Mouse (Mus musculus) hindbrain, embryonic 14.5 days (tissue): ENCODE measurements at regions not wholly inside any gene's neighbourhood (a gene's known extent, or its start where the extent isn't known, plus 50 kb on each side); places are given as distances from the start of the nearest gene placed in this dataset.

Experiments used
- ATAC-seq: fragments of 200-750 bp; cut with Nextera tagmentation; 2 replicates; pipeline ENCODE4 v1.8.0; 2017; ENCODE audit warnings: moderate number of reproducible peaks, mild to moderate bottlenecking, moderate TSS enrichment, moderate library complexity; ENCODE audit not compliant: low FRiP score
- DNase-seq: peaks from one replicate; pipeline ENCODE4 v3.0.0-alpha.2; 2015; ENCODE audit warnings: low spot score
- H3K27ac ChIP-seq: fragments of 300-500 bp; sonication (generic); 2 replicates; pipeline ENCODE4 v1.5.1; 2014; ENCODE audit warnings: mild to moderate bottlenecking, moderate library complexity
- H3K27me3 ChIP-seq: fragments of 300-500 bp; sonication (generic); 2 replicates; pipeline ENCODE4 v1.6.1; 2014; ENCODE audit warnings: mild to moderate bottlenecking, low read length, mixed read lengths; ENCODE audit not compliant: control insufficient read depth, insufficient read depth
- H3K36me3 ChIP-seq: fragments of 300-500 bp; sonication (generic); replicated peaks from 2 replicates; pipeline ENCODE4 v1.6.1; 2014; ENCODE audit not compliant: control insufficient read depth, insufficient read depth
- H3K4me1 ChIP-seq: fragments of 300-500 bp; sonication (generic); replicated peaks from 2 replicates; pipeline ENCODE4 v1.6.1; 2014; ENCODE audit warnings: antibody characterized with exemption, low read length, mixed read lengths; ENCODE audit not compliant: control insufficient read depth, insufficient read depth
- H3K4me2 ChIP-seq: fragments of 300-500 bp; sonication (generic); replicated peaks from 2 replicates; pipeline ENCODE4 v1.6.1; 2014; ENCODE audit warnings: mild to moderate bottlenecking, moderate library complexity
- H3K4me3 ChIP-seq: fragments of 300-500 bp; sonication (generic); replicated peaks from 2 replicates; pipeline ENCODE4 v1.5.1; 2014; ENCODE audit warnings: mild to moderate bottlenecking, low read length
- H3K9ac ChIP-seq: fragments of 300-500 bp; sonication (generic); 2 replicates; pipeline ENCODE4 v1.6.1; 2014
- H3K9me3 ChIP-seq: fragments of 300-500 bp; sonication (generic); 2 replicates; pipeline ENCODE4 v1.6.1; 2016; ENCODE audit warnings: low read length; ENCODE audit not compliant: control insufficient read depth
- WGBS: fragments of 180-500 bp; shearing (Covaris S2); extraction: QIAGEN DNeasy Blood & Tissue Kit; methylation state at CpG from one replicate; pipeline ENCODE4 v1.1.7; 2014; 5-methylcytosine and 5-hydroxymethylcytosine counted together

GRCm38 (mm10) chr1:41166787-41167420 is 361.5 kb downstream of the Tmem182 start:
- 65% methylated on average over 4 of the region's 4 CpGs for WGBS
- H3K36me3 ChIP-seq, result no peaks in the 10 kb centered on the region
- no peak overlapping the region for H3K9ac ChIP-seq
- no peaks in the 10 kb centered on the region for H3K4me1 ChIP-seq
- H3K4me2 ChIP-seq, result no peak overlapping the region
- H3K27me3 ChIP-seq, result no peaks in the 10 kb centered on the region; the same call in 1 of the 2 replicates
- DNase-seq (no peak), ATAC-seq (peak; percentile 21; the same call in 1 of the 2 replicates)
- no peak overlapping the region for H3K27ac ChIP-seq
- no peaks in the 10 kb centered on the region for H3K9me3 ChIP-seq
- H3K4me3 ChIP-seq, result no peak overlapping the region

GRCm38 (mm10) chr1:41186991-41187390 is 381.6 kb downstream of the Tmem182 start:
- Histone ChIP-seq H3K9me3 (no peaks in the 10 kb centered on the region), H3K27me3 (no peaks in the 10 kb centered on the region), H3K4me3 (no peak overlapping the region), H3K36me3 (no peaks in the 10 kb centered on the region), H3K9ac (no peak overlapping the region), H3K4me2 (no peak overlapping the region), H3K27ac (no peak overlapping the region), H3K4me1 (0 out of 2 replicates have a peak, but pooled peaks cover 4% of the 10 kb centered on the region)
- DNase-seq (no peak), ATAC-seq (no peak)
- WGBS, result 95% methylated on average over 6 of the region's 6 CpGs

DNA sequence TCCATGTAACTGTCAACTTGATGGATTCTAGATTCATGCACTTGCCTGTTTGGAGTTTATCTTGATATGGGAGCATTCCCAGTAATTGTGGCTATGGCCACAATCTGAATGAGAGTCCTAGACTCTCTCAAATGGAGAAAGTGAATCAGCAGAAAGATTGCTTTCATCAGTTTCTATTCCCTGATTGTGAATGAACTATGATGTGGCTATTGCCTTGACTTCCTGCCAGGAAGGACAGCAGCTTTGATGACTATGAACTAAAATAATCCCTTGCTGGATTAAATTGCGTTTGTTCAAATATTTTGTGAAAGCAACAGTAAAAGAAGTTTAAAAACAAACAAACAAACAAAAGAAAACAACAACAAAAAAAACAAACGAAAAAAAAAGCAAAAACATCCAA is 407.5 kb downstream of the Tmem182 start:
- Histone ChIP-seq H3K9ac (no peak overlapping the region), H3K4me3 (no peak overlapping the region), H3K27me3 (no peaks in the 10 kb centered on the region), H3K4me1 (no peaks in the 10 kb centered on the region), H3K9me3 (0 out of 2 replicates have a peak, but pooled peaks cover 4% of the 10 kb centered on the region), H3K27ac (no peak overlapping the region), H3K36me3 (no peaks in the 10 kb centered on the region), H3K4me2 (no peak overlapping the region)
- ATAC-seq (no peak), DNase-seq (no peak)
- 81% methylated on average over 2 of the region's 2 CpGs for WGBS

DNA sequence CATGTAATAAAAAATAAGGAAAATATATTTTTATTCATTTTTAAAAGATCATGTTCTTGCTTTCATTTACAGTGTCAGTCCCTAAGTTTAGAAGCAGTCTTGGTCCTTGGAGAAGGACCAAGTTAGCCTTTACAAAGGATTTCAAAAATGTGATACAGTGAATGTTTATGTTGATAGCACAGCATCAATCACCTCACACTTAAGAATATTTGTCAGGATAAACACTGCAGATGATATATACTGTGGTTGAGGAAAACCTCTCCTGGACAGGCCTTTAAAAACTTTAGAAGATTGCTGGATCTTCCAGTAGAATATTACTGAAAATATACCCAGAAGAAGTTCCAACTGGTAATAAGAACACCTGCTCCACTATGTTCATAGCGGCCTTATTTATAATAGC is 420.4 kb downstream of the Tmem182 start:
- H3K27me3 ChIP-seq, result no peaks in the 10 kb centered on the region
- no peaks in the 10 kb centered on the region for H3K9me3 ChIP-seq
- ATAC-seq (no peak), DNase-seq (no peak)
- H3K9ac ChIP-seq, result no peak overlapping the region
- no peak overlapping the region for H3K4me2 ChIP-seq
- WGBS, result 94% methylated on average over 1 of the region's 1 CpGs
- no peaks in the 10 kb centered on the region for H3K36me3 ChIP-seq
- no peak overlapping the region for H3K27ac ChIP-seq
- no peak overlapping the region for H3K4me3 ChIP-seq
- no peaks in the 10 kb centered on the region for H3K4me1 ChIP-seq

- Histone ChIP-seq H3K4me2 (no peak overlapping the region), H3K4me1 (0 out of 2 replicates have a peak, but pooled peaks cover 3% of the 10 kb centered on the region), H3K9ac (no peak overlapping the region), H3K4me3 (no peak overlapping the region), H3K36me3 (no peaks in the 10 kb centered on the region), H3K9me3 (no peaks in the 10 kb centered on the region), H3K27ac (no peak overlapping the region), H3K27me3 (no peaks in the 10 kb centered on the region)
- ATAC-seq, result no peak
- DNase-seq, result no peak
- WGBS, result 87% methylated on average over 7 of the region's 7 CpGs
These were observed 429.9 kb downstream of the Tmem182 start for GRCm38 (mm10) chr1:41235335-41235734.

GRCm38 (mm10) chr1:41243000-41243399 is 437.6 kb downstream of the Tmem182 start:
- 36% methylated on average over 6 of the region's 6 CpGs for WGBS
- H3K27me3 ChIP-seq, result no peaks in the 10 kb centered on the region
- DNase-seq, result no peak

DNA sequence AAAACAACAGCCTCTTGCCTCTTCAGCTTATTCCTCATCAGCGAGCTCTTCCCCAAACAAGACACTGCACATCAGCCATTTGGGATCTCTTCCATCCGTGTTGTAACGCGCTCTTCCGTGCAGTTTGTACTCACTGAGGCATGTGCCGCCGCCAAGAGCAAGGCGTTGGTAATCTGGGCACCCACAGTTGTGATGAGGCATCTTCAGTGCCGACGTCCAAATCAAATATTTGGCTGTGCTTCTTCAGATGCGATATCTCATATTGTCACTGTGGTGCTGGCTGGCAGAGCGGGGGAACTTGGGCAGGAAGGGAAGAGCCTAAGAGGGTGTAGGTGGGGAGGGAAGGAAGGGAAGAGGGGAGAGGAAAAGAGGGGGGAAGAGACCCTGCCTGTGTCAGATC is 439.2 kb downstream of the Tmem182 start:
- WGBS, result 91% methylated on average over 12 of the region's 12 CpGs
- Histone ChIP-seq H3K27ac (no peak overlapping the region), H3K4me3 (no peak overlapping the region), H3K4me1 (0 out of 2 replicates have a peak, but pooled peaks cover 3% of the 10 kb centered on the region), H3K4me2 (no peak overlapping the region), H3K36me3 (no peaks in the 10 kb centered on the region), H3K27me3 (no peaks in the 10 kb centered on the region), H3K9ac (no peak overlapping the region), H3K9me3 (no peaks in the 10 kb centered on the region)
- DNase-seq, result no peak
- no peak for ATAC-seq

More at GRCm38 (mm10) chr1:41243000-41243399, 437.6 kb downstream of the Tmem182 start:
- Histone ChIP-seq H3K36me3 (no peaks in the 10 kb centered on the region), H3K9ac (no peak overlapping the region), H3K27ac (no peak overlapping the region), H3K4me1 (0 out of 2 replicates have a peak, but pooled peaks cover 3% of the 10 kb centered on the region), H3K4me3 (no peak overlapping the region), H3K4me2 (no peak overlapping the region), H3K9me3 (no peaks in the 10 kb centered on the region)
- no peak for ATAC-seq

GRCm38 (mm10) chr1:41264214-41264613 is 458.8 kb downstream of the Tmem182 start:
- ATAC-seq (no peak), DNase-seq (peak; percentile 58)
- 33% methylated on average over 10 of the region's 10 CpGs for WGBS
- Histone ChIP-seq H3K27me3 (no peaks in the 10 kb centered on the region), H3K4me1 (no peaks in the 10 kb centered on the region), H3K9ac (no peak overlapping the region), H3K36me3 (no peaks in the 10 kb centered on the region), H3K4me3 (no peak overlapping the region), H3K9me3 (no peaks in the 10 kb centered on the region), H3K4me2 (no peak overlapping the region), H3K27ac (no peak overlapping the region)

- no peak overlapping the region for H3K27ac ChIP-seq
- H3K27me3 ChIP-seq, result no peaks in the 10 kb centered on the region
- DNase-seq (peak; percentile 57), ATAC-seq (peak; percentile 61; the same call in 1 of the 2 replicates)
- no peak overlapping the region for H3K4me3 ChIP-seq
- H3K9me3 ChIP-seq, result no peaks in the 10 kb centered on the region
- no peaks in the 10 kb centered on the region for H3K36me3 ChIP-seq
- 10% methylated on average over 4 of the region's 4 CpGs for WGBS
- H3K9ac ChIP-seq, result no peak overlapping the region
- peaks cover 15% of the 10 kb centered on the region for H3K4me1 ChIP-seq
- H3K4me2 ChIP-seq, result no peak overlapping the region
These were observed 465.8 kb downstream of the Tmem182 start for GRCm38 (mm10) chr1:41271111-41271730.
